Mouse (Mus musculus): Measurements from ENCODE around the gene Baiap2. TPM values are rescaled to one million over a fixed set of nuclear protein-coding genes. Genes with fewer than 3 reads are reported as not detected.
A peak's percentile ranks its signal among the peaks of the same experiment; 100 is the strongest.

Baiap2 gene
- total and polyA plus RNA-seq, 2 experiments from 2014 or later, result 18.0 to 32.7 TPM

GRCm38 (mm10) chr11:119912845-119913244 lies 29.7 kb upstream of the Baiap2 start:
- TF ChIP-seq CTCF (IDR thresholded peaks at IDR 0.05), result no peak
- Histone ChIP-seq H3K27me3 (ENCODE audit: insufficient read depth, low read length) (no peaks in the 10 kb centered on the region), H3K4me2 (ENCODE audit: low read depth, low read length, poor library complexity, severe bottlenecking) (peak overlapping the region; percentile 87), H3K9ac (replicated peaks; ENCODE audit: low read length, poor library complexity, severe bottlenecking) (peak overlapping the region; percentile 77), H3K4me1 (ENCODE audit: insufficient read depth, low read length) (peaks cover 11% of the 10 kb centered on the region), H3K9me3 (ENCODE audit: low read length) (no peaks in the 10 kb centered on the region), H3K36me3 (ENCODE audit: insufficient read depth, low read length) (peaks cover 19% of the 10 kb centered on the region), H3K4me3 (ENCODE audit: low read depth, low read length) (peak overlapping the region; percentile 80), H3K27ac (ENCODE audit: low read depth, low read length) (peak overlapping the region; percentile 80)
- ATAC-seq (ENCODE audit: low FRiP score) (no peak), DNase-seq (ENCODE audit: low spot score) (no peak)
- WGBS, result 7% methylated on average over 7 of the region's 7 CpGs

GRCm38 (mm10) chr11:119913291-119913934 lies 29.1 kb upstream of the Baiap2 start, which contains the start of gene Chmp6:
Gene Chmp6, plus strand, starts transcription at chr11:119913441.
- WGBS, result under 1% methylated on average over 48 of the region's 48 CpGs
- Histone ChIP-seq H3K27me3 (ENCODE audit: insufficient read depth, low read length) (no peaks in the 10 kb centered on the region), H3K4me1 (ENCODE audit: insufficient read depth, low read length) (peaks cover 11% of the 10 kb centered on the region)

GRCm38 (mm10) chr11:119913935-119914314 lies 28.6 kb upstream of the Baiap2 start:
- under 1% methylated on average over 26 of the region's 26 CpGs for WGBS
- no peaks in the 10 kb centered on the region for H3K27me3 ChIP-seq (ENCODE audit: insufficient read depth, low read length)
- ATAC-seq (ENCODE audit: low FRiP score), result peak; percentile 17; the same call in 1 of the 2 replicates

More at GRCm38 (mm10) chr11:119913291-119913934, 29.1 kb upstream of the Baiap2 start, which contains the start of gene Chmp6:
- peak; percentile 73 for ATAC-seq (ENCODE audit: low FRiP score)
- peak within 1 kb of the TSS; percentile 80 for H3K4me3 ChIP-seq (ENCODE audit: low read depth, low read length)
- peak within 1 kb of the TSS; percentile 77 for H3K9ac ChIP-seq (replicated peaks; ENCODE audit: low read length, poor library complexity, severe bottlenecking)
- H3K27ac ChIP-seq (ENCODE audit: low read depth, low read length), result peak within 1 kb of the TSS; percentile 80
- no peaks in the 10 kb centered on the region for H3K9me3 ChIP-seq (ENCODE audit: low read length)
- peaks cover 24% of the 10 kb centered on the region for H3K36me3 ChIP-seq (ENCODE audit: insufficient read depth, low read length)
- H3K4me2 ChIP-seq (ENCODE audit: low read depth, low read length, poor library complexity, severe bottlenecking), result peak within 1 kb of the TSS; percentile 87
- peak; percentile 44 for TF ChIP-seq CTCF (IDR thresholded peaks at IDR 0.05)
- DNase-seq (ENCODE audit: low spot score), result peak; percentile 88

GRCm38 (mm10) chr11:119914381-119914780 lies 28.2 kb upstream of the Baiap2 start:
- H3K27ac ChIP-seq (ENCODE audit: low read depth, low read length), result peak overlapping the region; percentile 80; the same call in 1 of the 2 replicates
- WGBS, result 17% methylated on average over 4 of the region's 4 CpGs
- H3K4me1 ChIP-seq (ENCODE audit: insufficient read depth, low read length), result peaks cover 11% of the 10 kb centered on the region
- no peak for ATAC-seq (ENCODE audit: low FRiP score)
- no peak for TF ChIP-seq CTCF (IDR thresholded peaks at IDR 0.05)
- peak overlapping the region; percentile 77 for H3K9ac ChIP-seq (replicated peaks; ENCODE audit: low read length, poor library complexity, severe bottlenecking)
- no peaks in the 10 kb centered on the region for H3K9me3 ChIP-seq (ENCODE audit: low read length)
- H3K4me3 ChIP-seq (ENCODE audit: low read depth, low read length), result peak overlapping the region; percentile 80
- H3K27me3 ChIP-seq (ENCODE audit: insufficient read depth, low read length), result no peaks in the 10 kb centered on the region
- peaks cover 34% of the 10 kb centered on the region for H3K36me3 ChIP-seq (ENCODE audit: insufficient read depth, low read length)
- H3K4me2 ChIP-seq (ENCODE audit: low read depth, low read length, poor library complexity, severe bottlenecking), result peak overlapping the region; percentile 87
- DNase-seq (ENCODE audit: low spot score), result no peak

More at GRCm38 (mm10) chr11:119913935-119914314, 28.6 kb upstream of the Baiap2 start:
- DNase-seq (ENCODE audit: low spot score), result no peak
- peak overlapping the region; percentile 87 for H3K4me2 ChIP-seq (ENCODE audit: low read depth, low read length, poor library complexity, severe bottlenecking)
- peaks cover 11% of the 10 kb centered on the region for H3K4me1 ChIP-seq (ENCODE audit: insufficient read depth, low read length)
- peak overlapping the region; percentile 77 for H3K9ac ChIP-seq (replicated peaks; ENCODE audit: low read length, poor library complexity, severe bottlenecking)
- H3K9me3 ChIP-seq (ENCODE audit: low read length), result no peaks in the 10 kb centered on the region
- no peak for TF ChIP-seq CTCF (IDR thresholded peaks at IDR 0.05)
- H3K4me3 ChIP-seq (ENCODE audit: low read depth, low read length), result peak overlapping the region; percentile 80
- H3K36me3 ChIP-seq (ENCODE audit: insufficient read depth, low read length), result peaks cover 29% of the 10 kb centered on the region
- H3K27ac ChIP-seq (ENCODE audit: low read depth, low read length), result peak overlapping the region; percentile 80

DNA sequence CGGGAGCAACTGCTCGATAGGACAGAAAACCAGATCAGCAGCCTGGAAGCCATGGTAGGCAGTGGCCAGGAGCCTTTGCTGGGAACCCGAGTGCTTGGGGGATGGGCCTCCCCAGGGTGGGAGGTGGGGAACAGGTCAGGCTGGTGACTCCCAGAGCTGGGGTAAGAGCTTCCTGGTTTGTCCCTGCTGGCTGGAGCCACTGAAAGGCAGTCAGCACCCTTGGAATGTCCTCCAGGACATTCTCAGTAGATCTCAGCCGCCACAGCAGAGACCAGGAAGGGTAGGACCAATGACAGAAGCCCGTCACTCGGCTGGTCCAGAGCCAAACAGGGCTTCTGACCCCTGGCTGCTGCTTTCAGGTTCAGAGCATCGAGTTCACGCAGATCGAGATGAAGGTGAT lies 26.9 kb upstream of the Baiap2 start:
- Histone ChIP-seq H3K9me3 (ENCODE audit: low read length) (no peaks in the 10 kb centered on the region), H3K4me2 (ENCODE audit: low read depth, low read length, poor library complexity, severe bottlenecking) (no peak overlapping the region), H3K27me3 (ENCODE audit: insufficient read depth, low read length) (no peaks in the 10 kb centered on the region), H3K4me1 (ENCODE audit: insufficient read depth, low read length) (peaks cover 11% of the 10 kb centered on the region), H3K36me3 (ENCODE audit: insufficient read depth, low read length) (peaks cover 40% of the 10 kb centered on the region), H3K9ac (replicated peaks; ENCODE audit: low read length, poor library complexity, severe bottlenecking) (no peak overlapping the region), H3K4me3 (ENCODE audit: low read depth, low read length) (no peak overlapping the region), H3K27ac (ENCODE audit: low read depth, low read length) (no peak overlapping the region)
- no peak for DNase-seq (ENCODE audit: low spot score)
- TF ChIP-seq CTCF (IDR thresholded peaks at IDR 0.05), result no peak
- 92% methylated on average over 9 of the region's 9 CpGs for WGBS
- no peak for ATAC-seq (ENCODE audit: low FRiP score)

DNA sequence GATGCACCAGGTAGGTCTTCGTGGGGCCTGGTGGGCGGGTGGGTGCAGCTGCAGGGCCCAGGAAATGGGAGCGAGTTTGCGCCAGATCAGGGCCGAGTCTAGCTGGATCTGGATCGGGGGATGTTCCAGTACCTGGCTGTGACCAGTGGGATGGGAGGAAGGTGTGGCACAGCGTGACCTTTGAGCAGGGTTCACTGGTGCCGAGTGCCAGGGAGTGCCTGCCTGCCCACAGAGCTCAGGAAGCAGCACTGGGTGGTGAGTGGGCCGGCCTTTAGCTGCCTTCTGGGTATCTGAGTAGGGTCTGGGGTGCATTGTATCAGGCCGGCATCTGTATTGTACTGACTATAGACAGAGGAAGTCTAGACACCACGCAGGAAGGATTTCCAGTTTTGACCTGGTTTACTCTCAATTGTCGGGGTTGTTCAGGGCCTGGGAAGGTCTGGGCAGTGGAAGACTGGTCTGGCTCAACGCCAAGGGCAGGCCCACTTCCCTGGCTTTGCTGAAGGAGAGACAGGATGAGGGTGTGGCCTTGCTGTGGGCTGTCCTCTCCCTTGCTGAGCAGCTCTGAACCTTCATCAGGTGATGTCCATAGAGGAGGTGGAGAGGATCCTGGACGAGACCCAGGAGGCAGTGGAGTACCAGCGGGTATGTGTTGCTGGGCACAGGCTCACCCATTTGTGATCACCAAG lies 26.3 kb upstream of the Baiap2 start:
- no peaks in the 10 kb centered on the region for H3K9me3 ChIP-seq (ENCODE audit: low read length)
- no peak overlapping the region for H3K4me3 ChIP-seq (ENCODE audit: low read depth, low read length)
- DNase-seq (ENCODE audit: low spot score), result no peak
- 88% methylated on average over 15 of the region's 15 CpGs for WGBS
- no peak overlapping the region for H3K9ac ChIP-seq (replicated peaks; ENCODE audit: low read length, poor library complexity, severe bottlenecking)
- no peak overlapping the region for H3K4me2 ChIP-seq (ENCODE audit: low read depth, low read length, poor library complexity, severe bottlenecking)
- no peak for ATAC-seq (ENCODE audit: low FRiP score)
- no peak for TF ChIP-seq CTCF (IDR thresholded peaks at IDR 0.05)
- H3K4me1 ChIP-seq (ENCODE audit: insufficient read depth, low read length), result peaks cover 11% of the 10 kb centered on the region
- no peak overlapping the region for H3K27ac ChIP-seq (ENCODE audit: low read depth, low read length)
- H3K27me3 ChIP-seq (ENCODE audit: insufficient read depth, low read length), result no peaks in the 10 kb centered on the region
- peaks cover 41% of the 10 kb centered on the region for H3K36me3 ChIP-seq (ENCODE audit: insufficient read depth, low read length)

Data from midbrain, postnatal 0 days (tissue).